Mouse (Mus musculus) heart, postnatal 14 days (tissue): ENCODE measurements at regions not wholly inside any gene's neighbourhood (a gene's known extent, or its start where the extent isn't known, plus 50 kb on each side); places are given as distances from the start of the nearest gene placed in this dataset.

Source experiments
- DNase-seq, 2 experiments: peaks; one replicate each; pipeline ENCODE4 v3.0.0; 2021 to 2022
- intact Hi-C: fragments of 180-260 bp; cut with DNase I; formaldehyde crosslinking; loops from one replicate; pipeline ENCODE4 v1.15.1; 2025

GRCm38 (mm10) chr19:49563612-49564256 is 1114.7 kb downstream of the Sorcs1 start:
- intact Hi-C loops = no loop called here
- no peak for DNase-seq

GRCm38 (mm10) chr19:49539445-49540407 is 1138.7 kb downstream of the Sorcs1 start:
- intact Hi-C loops = no loop called here
- DNase-seq = peak; percentile 1 to 7
